Mouse (Mus musculus) spleen, adult 2 months (tissue): ENCODE results near the gene Sema5a.

ENCODE experiments used
- CTCF ChIP-seq: fragments of 200-500 bp; IDR thresholded peaks from 2 replicates; pipeline ENCODE4 v1.5.1; 2011; ENCODE audit warnings: mild to moderate bottlenecking, inconsistent platforms; ENCODE audit not compliant: insufficient read depth, insufficient read length, insufficient replicate concordance; ENCODE audit errors: extremely low read depth
- POLR2A ChIP-seq: fragments of 200-500 bp; IDR thresholded peaks from 2 replicates; pipeline ENCODE4 v1.6.1; 2011; ENCODE audit warnings: low read depth, low read length, inconsistent platforms

DNA sequence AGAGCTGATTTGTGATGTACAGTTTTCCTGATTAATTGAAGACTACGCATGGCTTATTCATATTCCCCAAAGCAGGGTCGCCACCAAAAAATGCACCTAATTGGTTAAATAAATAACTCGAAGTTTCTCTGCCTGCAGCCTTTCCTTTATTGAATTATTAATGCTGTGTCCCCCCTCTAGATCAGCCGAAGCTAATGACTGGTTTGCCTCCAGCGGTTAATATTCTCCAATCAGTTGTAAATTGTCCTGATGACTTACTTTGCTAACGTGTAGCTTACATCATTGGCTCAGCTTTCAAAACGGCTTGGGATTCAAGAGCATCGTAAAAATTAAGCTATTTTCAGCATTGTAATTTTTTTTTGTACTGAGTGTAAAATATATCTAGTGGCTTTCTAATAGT is 66.7 kb downstream of the Sema5a start:
- TF ChIP-seq CTCF = no peak
- no peak for TF ChIP-seq POLR2A
